Mouse (Mus musculus) midbrain, embryonic 14.5 days (tissue): ENCODE measurements around the gene Ngf. TPM values are rescaled to one million over a fixed set of nuclear protein-coding genes. Genes with fewer than 3 reads are reported as not detected.

ENCODE experiments used
- ATAC-seq: fragments of 200-750 bp; cut with Nextera tagmentation; 2 replicates; pipeline ENCODE4 v1.8.0; 2017; ENCODE audit warnings: moderate number of reproducible peaks, moderate library complexity; ENCODE audit not compliant: low FRiP score, low TSS enrichment
- DNase-seq: peaks from one replicate; pipeline ENCODE4 v3.0.0-alpha.2; 2015
- H3K27ac ChIP-seq: fragments of 300-500 bp; sonication (generic); replicated peaks from 2 replicates; pipeline ENCODE4 v1.5.1; 2014; ENCODE audit warnings: mild to moderate bottlenecking, low read depth, low read length, moderate library complexity
- H3K27me3 ChIP-seq: fragments of 300-500 bp; sonication (generic); 2 replicates; pipeline ENCODE4 v1.6.1; 2014; ENCODE audit warnings: low read length, control low read depth, mixed read lengths; ENCODE audit not compliant: control insufficient read depth, insufficient read depth
- H3K36me3 ChIP-seq: fragments of 300-500 bp; sonication (generic); 2 replicates; pipeline ENCODE4 v1.6.1; 2014; ENCODE audit warnings: low read length, control low read depth; ENCODE audit not compliant: control insufficient read depth, insufficient read depth
- H3K4me1 ChIP-seq: fragments of 300-500 bp; sonication (generic); 2 replicates; pipeline ENCODE4 v1.6.1; 2014; ENCODE audit warnings: mild to moderate bottlenecking, antibody characterized with exemption, low read length, control low read depth; ENCODE audit not compliant: control insufficient read depth, insufficient read depth
- H3K4me2 ChIP-seq: fragments of 300-500 bp; sonication (generic); 2 replicates; pipeline ENCODE4 v1.6.1; 2014; ENCODE audit warnings: mild to moderate bottlenecking, low read length, moderate library complexity
- H3K4me3 ChIP-seq: fragments of 300-500 bp; sonication (generic); replicated peaks from 2 replicates; pipeline ENCODE4 v1.5.1; 2014; ENCODE audit warnings: low read depth, low read length
- H3K9ac ChIP-seq: fragments of 300-500 bp; sonication (generic); replicated peaks from 2 replicates; pipeline ENCODE4 v1.6.1; 2014; ENCODE audit warnings: mild to moderate bottlenecking, low read length, moderate library complexity
- H3K9me3 ChIP-seq: fragments of 300-500 bp; sonication (generic); 2 replicates; pipeline ENCODE4 v1.6.1; 2016; ENCODE audit warnings: low read length, control low read depth, mixed read lengths; ENCODE audit not compliant: control insufficient read depth
- WGBS: fragments of 180-500 bp; shearing (Covaris S2); extraction: QIAGEN DNeasy Blood & Tissue Kit; methylation state at CpG from one replicate; pipeline ENCODE4 v1.1.7; 2014; 5-methylcytosine and 5-hydroxymethylcytosine counted together
- polyA plus RNA-seq: library from polyadenylated mRNA; unstranded; fragments of >200 nt; fragmentation: Nextera tagmentation; extraction: Ambion mirVana; gene quantifications from 2 replicates; pipeline ENCODE4 v1.2.1, GENCODE M21; 2014

The Ngf gene
- polyA plus RNA-seq: 0.34 and 0.64 TPM in 2 replicates

- peaks cover 32% of the 10 kb centered on the region for H3K27me3 ChIP-seq
- H3K36me3 ChIP-seq: no peaks in the 10 kb centered on the region
- no peak within 1 kb of the TSS; the same call in 1 of the 2 replicates for H3K9ac ChIP-seq
- no peaks in the 10 kb centered on the region for H3K9me3 ChIP-seq
- H3K4me1 ChIP-seq: 0 out of 2 replicates have a peak, but pooled peaks cover 3% of the 10 kb centered on the region
- peak; percentile 41 for DNase-seq
- ATAC-seq: no peak
- H3K4me3 ChIP-seq: peak within 1 kb of the TSS; percentile 34
- H3K4me2 ChIP-seq: peak within 1 kb of the TSS; percentile 62
- WGBS: under 1% methylated on average over 43 of the region's 43 CpGs
- H3K27ac ChIP-seq: no peak within 1 kb of the TSS
Observed at GRCm38 (mm10) chr3:102469713-102470448, at the start of gene Ngf. TSS of gene Ngf (plus strand) at chr3:102469919.

GRCm38 (mm10) chr3:102445567-102445966 is 24.2 kb upstream of the Ngf start:
- no peaks in the 10 kb centered on the region for H3K4me1 ChIP-seq
- H3K9ac ChIP-seq: no peak overlapping the region
- H3K36me3 ChIP-seq: no peaks in the 10 kb centered on the region
- no peak overlapping the region for H3K4me2 ChIP-seq
- no peaks in the 10 kb centered on the region for H3K27me3 ChIP-seq
- no peak overlapping the region for H3K27ac ChIP-seq
- DNase-seq: no peak
- no peak for ATAC-seq
- no peaks in the 10 kb centered on the region for H3K9me3 ChIP-seq
- H3K4me3 ChIP-seq: no peak overlapping the region
- 91% methylated on average over 3 of the region's 3 CpGs for WGBS

GRCm38 (mm10) chr3:102446691-102447090 is 23.0 kb upstream of the Ngf start:
- WGBS: 80% methylated on average over 4 of the region's 4 CpGs
- ATAC-seq: no peak

GRCm38 (mm10) chr3:102454566-102454965 is 15.2 kb upstream of the Ngf start:
- H3K27ac ChIP-seq: no peak overlapping the region
- no peaks in the 10 kb centered on the region for H3K4me1 ChIP-seq
- ATAC-seq (no peak), DNase-seq (no peak)
- no peaks in the 10 kb centered on the region for H3K9me3 ChIP-seq
- H3K4me3 ChIP-seq: no peak overlapping the region
- H3K4me2 ChIP-seq: no peak overlapping the region
- no peaks in the 10 kb centered on the region for H3K36me3 ChIP-seq
- H3K27me3 ChIP-seq: no peaks in the 10 kb centered on the region
- no peak overlapping the region for H3K9ac ChIP-seq
- 81% methylated on average over 6 of the region's 6 CpGs for WGBS

More at GRCm38 (mm10) chr3:102446691-102447090, 23.0 kb upstream of the Ngf start:
- no peaks in the 10 kb centered on the region for H3K27me3 ChIP-seq
- H3K9me3 ChIP-seq: no peaks in the 10 kb centered on the region
- H3K9ac ChIP-seq: no peak overlapping the region
- no peaks in the 10 kb centered on the region for H3K36me3 ChIP-seq
- H3K4me3 ChIP-seq: no peak overlapping the region
- H3K4me2 ChIP-seq: no peak overlapping the region
- no peak overlapping the region for H3K27ac ChIP-seq
- no peak for DNase-seq
- H3K4me1 ChIP-seq: no peaks in the 10 kb centered on the region

GRCm38 (mm10) chr3:102460528-102460927 is 9.2 kb upstream of the Ngf start:
- no peaks in the 10 kb centered on the region for H3K9me3 ChIP-seq
- no peak overlapping the region for H3K4me2 ChIP-seq
- no peak overlapping the region for H3K4me3 ChIP-seq
- H3K36me3 ChIP-seq: no peaks in the 10 kb centered on the region
- H3K27ac ChIP-seq: no peak overlapping the region
- no peak overlapping the region for H3K9ac ChIP-seq
- no peaks in the 10 kb centered on the region for H3K27me3 ChIP-seq
- 90% methylated on average over 5 of the region's 5 CpGs for WGBS
- no peaks in the 10 kb centered on the region for H3K4me1 ChIP-seq
- ATAC-seq: no peak
- no peak for DNase-seq

- no peaks in the 10 kb centered on the region for H3K27me3 ChIP-seq
- H3K36me3 ChIP-seq: no peaks in the 10 kb centered on the region
- ATAC-seq (no peak), DNase-seq (no peak)
- no peak overlapping the region for H3K9ac ChIP-seq
- WGBS: 87% methylated on average over 6 of the region's 6 CpGs
- no peak overlapping the region for H3K4me3 ChIP-seq
- no peaks in the 10 kb centered on the region for H3K4me1 ChIP-seq
- no peak overlapping the region for H3K4me2 ChIP-seq
- H3K27ac ChIP-seq: no peak overlapping the region
- H3K9me3 ChIP-seq: no peaks in the 10 kb centered on the region
Observed at GRCm38 (mm10) chr3:102460986-102461385, 8.7 kb upstream of the Ngf start.

- H3K9ac ChIP-seq: no peak overlapping the region
- no peaks in the 10 kb centered on the region for H3K36me3 ChIP-seq
- H3K27ac ChIP-seq: no peak overlapping the region
- no peak for DNase-seq
- WGBS: 57% methylated on average over 9 of the region's 9 CpGs
- no peak overlapping the region for H3K4me2 ChIP-seq
- no peaks in the 10 kb centered on the region for H3K4me1 ChIP-seq
- H3K27me3 ChIP-seq: no peaks in the 10 kb centered on the region; the same call in 1 of the 2 replicates
- H3K4me3 ChIP-seq: no peak overlapping the region
- no peaks in the 10 kb centered on the region for H3K9me3 ChIP-seq
- ATAC-seq: no peak
Observed at GRCm38 (mm10) chr3:102462703-102463336, 6.9 kb upstream of the Ngf start.

GRCm38 (mm10) chr3:102463339-102463738 is 6.4 kb upstream of the Ngf start:
- DNase-seq (no peak), ATAC-seq (no peak)
- no peak overlapping the region for H3K4me2 ChIP-seq
- WGBS: 95% methylated on average over 2 of the region's 2 CpGs
- peaks cover under 1% of the 10 kb centered on the region for H3K27me3 ChIP-seq
- no peaks in the 10 kb centered on the region for H3K4me1 ChIP-seq
- H3K27ac ChIP-seq: no peak overlapping the region
- no peaks in the 10 kb centered on the region for H3K9me3 ChIP-seq
- H3K36me3 ChIP-seq: no peaks in the 10 kb centered on the region
- H3K9ac ChIP-seq: no peak overlapping the region
- H3K4me3 ChIP-seq: no peak overlapping the region

GRCm38 (mm10) chr3:102466587-102466986 is 3.1 kb upstream of the Ngf start:
- DNase-seq (peak; percentile 74), ATAC-seq (peak; percentile 46; the same call in 1 of the 2 replicates)
- H3K27me3 ChIP-seq: peaks cover 32% of the 10 kb centered on the region
- H3K36me3 ChIP-seq: no peaks in the 10 kb centered on the region
- no peak overlapping the region for H3K27ac ChIP-seq
- no peak overlapping the region for H3K4me2 ChIP-seq
- H3K4me1 ChIP-seq: 0 out of 2 replicates have a peak, but pooled peaks cover 3% of the 10 kb centered on the region
- no peak overlapping the region for H3K4me3 ChIP-seq
- no peak overlapping the region for H3K9ac ChIP-seq
- no peaks in the 10 kb centered on the region for H3K9me3 ChIP-seq
- WGBS: 27% methylated on average over 3 of the region's 3 CpGs
